Mouse (Mus musculus) MEL (cell line): ENCODE measurements around the gene Krt80.

Experiments used
- CTCF ChIP-seq, 3 experiments: IDR thresholded peaks in 2 of 3; conservative IDR thresholded peaks in 1 of 3; 2 replicates each; pipeline ENCODE4 v1.5.1; 2011 to 2012; ENCODE audit warnings: low read length in 3 of 3, low read depth in 2 of 3, mild to moderate bottlenecking in 2 of 3, improper control_type of control experiment in 1 of 3, inconsistent platforms in 1 of 3, mixed read lengths in 1 of 3, moderate library complexity in 1 of 3; ENCODE audit not compliant: control insufficient read depth in 1 of 3, insufficient read depth in 1 of 3, poor library complexity in 1 of 3, severe bottlenecking in 1 of 3
- E2F4 ChIP-seq: IDR thresholded peaks from 2 replicates; pipeline ENCODE4 v1.6.1; 2011; ENCODE audit warnings: low read depth, low read length, improper control_type of control experiment, borderline replicate concordance
- EP300 ChIP-seq, 2 experiments: IDR thresholded peaks; 2 replicates each; pipeline ENCODE4 v1.6.1; 2011; ENCODE audit warnings: improper control_type of control experiment in 2 of 2, low read length in 2 of 2, low read depth in 1 of 2, mild to moderate bottlenecking in 1 of 2
- MAX ChIP-seq: IDR thresholded peaks from 2 replicates; pipeline ENCODE4 v1.6.1; 2011; ENCODE audit warnings: low read length, improper control_type of control experiment
- POLR2A ChIP-seq, 2 experiments: IDR thresholded peaks; 2 replicates each; pipeline ENCODE4 v1.6.1; 2011 to 2012; ENCODE audit warnings: low read length in 2 of 2, mild to moderate bottlenecking in 2 of 2, control low read depth in 1 of 2, improper control_type of control experiment in 1 of 2, low read depth in 1 of 2, moderate library complexity in 1 of 2; ENCODE audit not compliant: control insufficient read depth in 1 of 2, insufficient read depth in 1 of 2, poor library complexity in 1 of 2
- TAL1 ChIP-seq: IDR thresholded peaks from 2 replicates; pipeline ENCODE4 v1.6.1; 2012; ENCODE audit warnings: mild to moderate bottlenecking, inconsistent platforms, low read length, moderate library complexity, mixed read lengths
- TBP ChIP-seq: IDR thresholded peaks from 2 replicates; pipeline ENCODE4 v1.8.0; 2011; ENCODE audit warnings: low read depth, low read length, improper control_type of control experiment
- TCF12 ChIP-seq: IDR thresholded peaks from 2 replicates; pipeline ENCODE4 v1.6.1; 2014; ENCODE audit warnings: low read depth, mild to moderate bottlenecking, inconsistent platforms, low read length, improper control_type of control experiment, moderate library complexity
- USF1 ChIP-seq: IDR thresholded peaks from 2 replicates; pipeline ENCODE4 v1.6.1; 2014; ENCODE audit warnings: low read depth, mild to moderate bottlenecking, inconsistent platforms, low read length, improper control_type of control experiment, moderate library complexity
- USF2 ChIP-seq, 2 experiments: IDR thresholded peaks; 2 replicates each; pipeline ENCODE4 v1.6.1; 2011 to 2012; ENCODE audit warnings: improper control_type of control experiment in 2 of 2, low read length in 2 of 2, borderline replicate concordance in 1 of 2, inconsistent platforms in 1 of 2, low read depth in 1 of 2, mild to moderate bottlenecking in 1 of 2; ENCODE audit not compliant: insufficient read depth in 1 of 2
- ZMIZ1 ChIP-seq: IDR thresholded peaks from 2 replicates; pipeline ENCODE4 v1.6.1; 2012; ENCODE audit warnings: low read depth, mild to moderate bottlenecking, inconsistent platforms, low read length, improper control_type of control experiment, moderate library complexity
- ZNF384 ChIP-seq: IDR thresholded peaks from 2 replicates; pipeline ENCODE4 v1.6.1; 2012; ENCODE audit warnings: low read depth, mild to moderate bottlenecking, inconsistent platforms, low read length, improper control_type of control experiment

DNA sequence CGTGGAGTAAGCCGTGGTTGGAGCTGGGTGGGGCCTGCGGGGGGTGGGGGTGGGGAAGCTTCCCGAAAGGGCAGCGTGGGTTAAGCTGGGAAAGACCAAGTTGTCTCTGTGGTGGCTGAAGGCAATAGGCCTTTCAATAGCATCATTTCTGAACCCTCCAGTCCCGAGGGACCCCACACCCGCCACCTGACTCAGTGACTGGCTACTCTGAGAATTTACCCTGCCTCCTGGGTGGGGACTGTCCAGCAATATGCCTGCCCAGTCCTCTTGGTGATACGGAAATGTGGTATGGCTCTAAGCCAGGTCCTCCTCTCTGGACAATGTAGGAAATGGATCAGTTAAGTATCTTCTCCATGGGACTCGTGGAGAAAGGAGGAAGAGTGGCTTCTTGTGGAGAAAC is 11.8 kb upstream of the Krt80 start:
- TF ChIP-seq USF2 (IDR thresholded peaks at IDR 0.05; ENCODE audit: borderline replicate concordance in 1 of 2, insufficient read depth in 1 of 2, low read depth in 1 of 2, low read length in 2 of 2) (no peak), USF1 (no peak), TCF12 (no peak), ZMIZ1 (no peak), MAX (no peak), TAL1 (no peak), CTCF (IDR thresholded peaks at IDR 0.05 in 2 of 3, conservative IDR thresholded peaks at IDR 0.05 in 1 of 3; ENCODE audit: control insufficient read depth in 1 of 3, insufficient read depth in 1 of 3, low read depth in 2 of 3, low read length in 3 of 3, poor library complexity in 1 of 3, severe bottlenecking in 1 of 3) (no peak), ZNF384 (no peak), E2F4 (no peak), POLR2A (IDR thresholded peaks at IDR 0.05; ENCODE audit: control insufficient read depth in 1 of 2, insufficient read depth in 1 of 2, low read depth in 1 of 2, low read length in 2 of 2, poor library complexity in 1 of 2) (no peak), EP300 (IDR thresholded peaks at IDR 0.05; ENCODE audit: low read depth in 1 of 2, low read length in 2 of 2) (no peak), TBP (no peak)
